Mouse (Mus musculus) limb, embryonic 11.5 days (tissue): ENCODE results near the gene Jph3. TPM values are rescaled to one million over a fixed set of nuclear protein-coding genes. Genes with fewer than 3 reads are reported as not detected.

ENCODE experiments used
- ATAC-seq: fragments of 200-750 bp; cut with Nextera tagmentation; 2 replicates; pipeline ENCODE4 v1.8.0; 2017; ENCODE audit warnings: low read depth; ENCODE audit not compliant: insufficient number of reproducible peaks, low FRiP score, low TSS enrichment
- DNase-seq: peaks from one replicate; pipeline ENCODE4 v3.0.0-alpha.2; 2015; ENCODE audit warnings: low spot score
- H3K27ac ChIP-seq: fragments of 300-500 bp; sonication (generic); replicated peaks from 2 replicates; pipeline ENCODE4 v1.5.1; 2014; ENCODE audit warnings: low read depth, mild to moderate bottlenecking, low read length
- H3K27me3 ChIP-seq: fragments of 300-500 bp; sonication (generic); 2 replicates; pipeline ENCODE4 v1.6.1; 2014; ENCODE audit warnings: mild to moderate bottlenecking, low read length, mixed read lengths; ENCODE audit not compliant: control insufficient read depth, insufficient read depth
- H3K36me3 ChIP-seq: fragments of 300-500 bp; sonication (generic); 2 replicates; pipeline ENCODE4 v1.6.1; 2014; ENCODE audit warnings: mild to moderate bottlenecking, low read length, moderate library complexity, mixed read lengths; ENCODE audit not compliant: control insufficient read depth, insufficient read depth
- H3K4me1 ChIP-seq: fragments of 300-500 bp; sonication (generic); 2 replicates; pipeline ENCODE4 v1.6.1; 2014; ENCODE audit warnings: low read length, mixed read lengths; ENCODE audit not compliant: control insufficient read depth, insufficient read depth
- H3K4me2 ChIP-seq: fragments of 300-500 bp; sonication (generic); 2 replicates; pipeline ENCODE4 v1.6.1; 2014; ENCODE audit warnings: low read depth, mild to moderate bottlenecking, moderate library complexity; ENCODE audit not compliant: severe bottlenecking
- H3K4me3 ChIP-seq: fragments of 300-500 bp; sonication (generic); 2 replicates; pipeline ENCODE4 v1.5.1; 2014; ENCODE audit warnings: low read depth, low read length
- H3K9ac ChIP-seq: fragments of 300-500 bp; sonication (generic); 2 replicates; pipeline ENCODE4 v1.6.1; 2014; ENCODE audit warnings: mild to moderate bottlenecking, low read length
- H3K9me3 ChIP-seq: fragments of 300-500 bp; sonication (generic); 2 replicates; pipeline ENCODE4 v1.6.1; 2016; ENCODE audit warnings: low read length; ENCODE audit not compliant: control insufficient read depth
- WGBS: fragments of 180-500 bp; shearing (Covaris S2); extraction: QIAGEN DNeasy Blood & Tissue Kit; methylation state at CpG from one replicate; pipeline ENCODE4 v1.1.7; 2014; 5-methylcytosine and 5-hydroxymethylcytosine counted together
- polyA plus RNA-seq: library from polyadenylated mRNA; unstranded; fragments of >200 nt; fragmentation: Nextera tagmentation; extraction: Ambion mirVana; gene quantifications from 2 replicates; pipeline ENCODE4 v1.2.1, GENCODE M21; 2014

The Jph3 gene
- polyA plus RNA-seq, 1 experiment from 2014 or later = 0.73 TPM

DNA sequence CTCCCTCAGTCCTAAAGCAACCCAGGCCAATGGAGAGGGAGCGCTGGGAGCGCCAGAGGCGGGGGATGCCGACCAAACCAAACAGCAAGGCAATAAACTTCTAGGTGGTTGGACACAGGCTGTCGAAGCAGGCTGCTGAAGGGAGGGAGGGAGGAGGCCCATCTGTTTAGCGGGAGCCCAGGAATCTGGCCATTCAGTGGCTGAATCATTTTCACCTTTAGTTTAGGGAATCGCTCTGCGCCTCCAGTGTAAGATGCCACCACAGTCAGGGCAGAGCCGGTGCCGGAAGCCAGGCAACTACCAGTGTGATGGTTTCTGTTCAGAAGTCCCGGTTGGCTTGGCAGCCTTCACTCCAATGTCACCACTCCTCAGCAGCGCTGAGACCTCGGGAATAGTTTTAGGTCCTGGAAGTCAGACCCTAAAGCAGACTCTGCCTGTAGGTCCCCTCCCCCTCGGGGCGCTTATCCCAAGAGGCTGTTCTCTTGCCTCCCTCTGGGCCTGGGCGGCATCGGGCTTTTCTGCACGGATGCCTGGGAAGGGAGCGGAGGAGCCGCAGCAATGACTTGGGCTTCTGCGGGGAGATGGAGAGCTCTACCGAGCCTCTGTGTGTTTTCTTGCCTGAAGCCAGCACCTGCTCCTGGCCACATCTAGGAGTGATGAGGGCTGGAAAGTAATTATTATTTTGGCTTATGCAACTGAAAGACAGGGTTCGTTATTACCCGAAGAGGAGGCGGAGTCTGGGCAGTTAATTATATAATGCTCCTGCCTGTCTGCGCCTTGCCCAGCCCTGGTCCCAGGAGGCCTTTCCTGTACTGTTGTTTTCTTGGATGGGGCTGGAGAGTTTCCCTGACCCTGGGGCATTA, 2.3 kb downstream of the Jph3 start:
- Histone ChIP-seq H3K27ac (no peak overlapping the region), H3K9ac (no peak overlapping the region), H3K4me1 (peaks cover 8% of the 10 kb centered on the region; the same call in 1 of the 2 replicates), H3K27me3 (peaks cover 55% of the 10 kb centered on the region), H3K4me3 (no peak overlapping the region), H3K9me3 (no peaks in the 10 kb centered on the region), H3K4me2 (no peak overlapping the region), H3K36me3 (no peaks in the 10 kb centered on the region)
- peak; percentile 42 for DNase-seq
- 8% methylated on average over 26 of the region's 26 CpGs for WGBS
- no peak for ATAC-seq

DNA sequence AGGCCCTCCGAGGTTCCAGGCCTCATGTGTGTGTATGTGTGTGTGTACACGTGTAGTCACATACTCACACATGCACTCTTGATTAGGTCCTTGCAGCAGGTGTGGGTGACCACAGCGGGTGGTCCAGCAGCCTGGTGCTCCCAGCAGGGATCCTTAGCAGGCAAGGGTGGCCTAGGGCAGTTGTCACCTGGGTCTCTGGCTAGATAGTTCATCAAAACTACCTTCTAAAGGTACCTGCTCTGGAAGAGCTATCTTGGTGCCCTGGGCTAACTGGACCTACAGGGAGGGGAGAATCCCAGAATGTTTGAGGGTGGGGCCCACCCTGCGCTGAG, 2.9 kb downstream of the Jph3 start:
- Histone ChIP-seq H3K4me2 (no peak overlapping the region), H3K4me3 (no peak overlapping the region), H3K4me1 (peaks cover 8% of the 10 kb centered on the region; the same call in 1 of the 2 replicates), H3K27ac (no peak overlapping the region), H3K9ac (no peak overlapping the region), H3K9me3 (no peaks in the 10 kb centered on the region), H3K36me3 (no peaks in the 10 kb centered on the region), H3K27me3 (peaks cover 55% of the 10 kb centered on the region)
- DNase-seq (no peak), ATAC-seq (no peak)
- WGBS = 63% methylated on average over 4 of the region's 4 CpGs

DNA sequence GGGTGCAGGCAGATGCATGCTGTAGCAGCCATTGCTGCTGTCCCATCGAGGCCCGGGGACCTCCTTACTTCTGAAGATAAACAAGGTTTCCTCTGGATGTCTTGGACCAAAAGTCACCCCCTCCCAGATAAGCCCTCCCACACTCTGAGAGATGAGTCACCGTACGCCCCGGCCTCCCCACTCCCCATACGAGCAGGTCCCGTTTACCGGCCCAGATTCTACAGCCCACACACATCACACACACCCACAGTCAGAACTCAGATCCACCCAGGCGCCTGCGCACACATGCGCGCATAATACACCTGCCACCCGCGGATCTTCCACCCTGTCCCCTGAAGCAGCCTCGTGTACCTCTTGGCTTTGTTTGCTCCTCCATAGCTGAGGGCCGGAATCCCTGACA, 4.8 kb downstream of the Jph3 start:
- no peaks in the 10 kb centered on the region for H3K9me3 ChIP-seq

DNA sequence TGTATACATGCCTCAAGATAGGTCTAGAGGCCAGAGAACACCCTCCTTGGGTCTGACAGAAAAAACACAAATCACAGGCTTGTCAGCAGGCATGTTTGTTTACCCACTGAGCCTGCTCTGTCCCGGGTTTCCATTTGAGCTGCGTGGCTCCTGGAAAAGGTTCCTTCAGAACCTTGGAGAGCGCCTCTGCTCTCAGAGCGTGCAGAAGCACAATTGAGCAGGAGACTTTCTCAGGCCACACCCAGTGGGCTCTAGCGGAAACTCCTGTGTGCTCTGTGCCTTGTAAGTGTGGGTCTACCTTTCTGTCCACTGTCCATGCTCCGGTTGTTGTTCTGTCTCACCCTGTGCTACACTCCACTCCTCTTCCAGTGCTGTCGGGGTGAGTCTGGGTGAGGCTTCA, 6.8 kb downstream of the Jph3 start:
- H3K27me3 ChIP-seq = peaks cover 24% of the 10 kb centered on the region
- ATAC-seq (no peak), DNase-seq (peak; percentile 86)
- WGBS = 15% methylated on average over 7 of the region's 7 CpGs
- no peak overlapping the region for H3K4me2 ChIP-seq
- H3K4me3 ChIP-seq = no peak overlapping the region
- H3K4me1 ChIP-seq = no peaks in the 10 kb centered on the region
- no peaks in the 10 kb centered on the region for H3K36me3 ChIP-seq
- H3K9me3 ChIP-seq = no peaks in the 10 kb centered on the region
- H3K9ac ChIP-seq = no peak overlapping the region
- H3K27ac ChIP-seq = no peak overlapping the region

More for the DNA sequence above, 4.8 kb downstream of the Jph3 start:
- Histone ChIP-seq H3K4me2 (no peak overlapping the region), H3K4me3 (no peak overlapping the region), H3K9ac (no peak overlapping the region), H3K36me3 (no peaks in the 10 kb centered on the region), H3K4me1 (peaks cover 8% of the 10 kb centered on the region; the same call in 1 of the 2 replicates), H3K27ac (no peak overlapping the region), H3K27me3 (peaks cover 40% of the 10 kb centered on the region)
- no peak for ATAC-seq
- DNase-seq = no peak
- 92% methylated on average over 16 of the region's 16 CpGs for WGBS

- no peak overlapping the region for H3K4me2 ChIP-seq
- no peaks in the 10 kb centered on the region for H3K36me3 ChIP-seq
- no peak overlapping the region for H3K27ac ChIP-seq
- 86% methylated on average over 10 of the region's 10 CpGs for WGBS
- no peaks in the 10 kb centered on the region for H3K4me1 ChIP-seq
- ATAC-seq (no peak), DNase-seq (no peak)
- H3K9ac ChIP-seq = no peak overlapping the region
- no peaks in the 10 kb centered on the region for H3K27me3 ChIP-seq
- no peaks in the 10 kb centered on the region for H3K9me3 ChIP-seq
- H3K4me3 ChIP-seq = no peak overlapping the region
Observed at GRCm38 (mm10) chr8:121740721-121741120, 11.3 kb downstream of the Jph3 start.

DNA sequence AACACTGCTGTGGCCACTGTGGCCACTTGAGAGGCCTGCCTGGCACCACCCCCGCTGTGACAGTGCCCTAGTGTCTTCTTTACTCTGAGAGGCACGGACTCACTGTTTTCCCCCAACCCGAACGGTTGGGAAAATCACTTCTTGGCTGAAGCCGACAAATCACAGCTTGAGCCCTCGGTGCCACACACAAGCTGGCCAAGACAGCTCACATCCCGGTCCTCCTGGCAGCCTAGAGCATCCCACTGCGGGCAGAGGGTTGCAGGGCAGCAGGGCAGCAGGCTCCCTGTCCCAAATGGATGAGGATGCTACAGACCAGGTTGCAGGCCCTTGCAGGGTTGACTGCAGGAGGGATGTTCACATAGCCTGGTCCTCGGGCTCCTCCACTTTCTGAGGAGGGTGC, 20.1 kb downstream of the Jph3 start:
- no peak overlapping the region for H3K4me2 ChIP-seq
- ATAC-seq (no peak), DNase-seq (no peak)
- no peaks in the 10 kb centered on the region for H3K36me3 ChIP-seq
- H3K4me3 ChIP-seq = no peak overlapping the region
- no peaks in the 10 kb centered on the region for H3K4me1 ChIP-seq
- no peak overlapping the region for H3K9ac ChIP-seq
- 0 out of 2 replicates have a peak, but pooled peaks cover 5% of the 10 kb centered on the region for H3K27me3 ChIP-seq
- no peaks in the 10 kb centered on the region for H3K9me3 ChIP-seq
- no peak overlapping the region for H3K27ac ChIP-seq
- 78% methylated on average over 9 of the region's 9 CpGs for WGBS

DNA sequence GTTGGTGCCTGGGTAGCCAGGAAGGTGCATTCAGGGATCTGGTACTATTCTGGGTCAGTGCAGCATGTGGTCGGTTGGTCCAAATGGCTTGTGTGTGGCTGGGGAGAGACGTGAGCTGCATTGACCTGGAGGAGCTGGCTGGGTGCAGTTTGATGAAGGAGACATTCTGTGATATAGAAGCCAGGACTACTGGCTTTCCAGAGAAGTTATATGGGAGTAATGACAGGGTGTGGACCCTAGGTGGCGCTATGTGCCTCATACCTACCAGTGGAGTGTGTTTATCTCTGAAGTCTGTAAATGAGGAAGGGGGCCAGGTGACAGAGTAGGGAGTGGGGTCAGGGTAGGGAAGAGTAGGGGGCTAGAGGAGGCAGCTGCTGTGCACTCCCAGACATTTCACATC, 21.1 kb downstream of the Jph3 start:
- Histone ChIP-seq H3K27me3 (0 out of 2 replicates have a peak, but pooled peaks cover 5% of the 10 kb centered on the region), H3K27ac (no peak overlapping the region), H3K4me2 (no peak overlapping the region), H3K36me3 (no peaks in the 10 kb centered on the region), H3K4me3 (no peak overlapping the region), H3K4me1 (no peaks in the 10 kb centered on the region), H3K9me3 (no peaks in the 10 kb centered on the region), H3K9ac (no peak overlapping the region)
- 33% methylated on average over 3 of the region's 3 CpGs for WGBS
- DNase-seq = no peak
- ATAC-seq = no peak

GRCm38 (mm10) chr8:121751407-121751806, 22.0 kb downstream of the Jph3 start:
- H3K4me2 ChIP-seq = no peak overlapping the region
- no peaks in the 10 kb centered on the region for H3K9me3 ChIP-seq
- 18% methylated on average over 3 of the region's 3 CpGs for WGBS
- no peak overlapping the region for H3K27ac ChIP-seq
- H3K27me3 ChIP-seq = 0 out of 2 replicates have a peak, but pooled peaks cover 5% of the 10 kb centered on the region
- DNase-seq (peak; percentile 88), ATAC-seq (no peak)
- H3K4me3 ChIP-seq = no peak overlapping the region
- H3K9ac ChIP-seq = no peak overlapping the region
- H3K4me1 ChIP-seq = no peaks in the 10 kb centered on the region
- H3K36me3 ChIP-seq = no peaks in the 10 kb centered on the region
